Mouse (Mus musculus): ENCODE measurements at regions not wholly inside any gene's neighbourhood (a gene's known extent, or its start where the extent isn't known, plus 50 kb on each side); places are given as distances from the start of the nearest gene placed in this dataset.
A peak's percentile ranks its signal among the peaks of the same experiment; 100 is the strongest.

DNA sequence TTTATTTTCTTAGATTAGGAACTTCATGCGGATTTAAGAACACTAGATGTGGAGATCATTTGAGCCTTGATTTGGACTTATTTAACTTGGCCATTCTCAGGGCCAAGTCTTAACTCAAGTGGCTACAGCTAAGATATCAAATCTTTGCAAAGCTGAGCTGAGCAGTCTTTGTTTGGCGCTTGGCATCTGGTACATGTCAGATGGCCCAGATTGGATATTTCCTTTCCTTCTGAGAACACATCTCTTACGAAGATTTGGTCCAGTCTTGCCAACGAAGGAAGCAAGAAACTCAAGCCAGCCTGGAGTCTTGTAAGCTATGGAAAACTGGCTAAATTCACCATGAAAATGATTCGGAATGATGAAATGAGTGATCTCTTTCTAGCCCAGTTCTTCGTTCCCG is 59.1 kb upstream of the Cdc42ep3 start:
- no peak for DNase-seq (ENCODE audit: low spot score)

DNA sequence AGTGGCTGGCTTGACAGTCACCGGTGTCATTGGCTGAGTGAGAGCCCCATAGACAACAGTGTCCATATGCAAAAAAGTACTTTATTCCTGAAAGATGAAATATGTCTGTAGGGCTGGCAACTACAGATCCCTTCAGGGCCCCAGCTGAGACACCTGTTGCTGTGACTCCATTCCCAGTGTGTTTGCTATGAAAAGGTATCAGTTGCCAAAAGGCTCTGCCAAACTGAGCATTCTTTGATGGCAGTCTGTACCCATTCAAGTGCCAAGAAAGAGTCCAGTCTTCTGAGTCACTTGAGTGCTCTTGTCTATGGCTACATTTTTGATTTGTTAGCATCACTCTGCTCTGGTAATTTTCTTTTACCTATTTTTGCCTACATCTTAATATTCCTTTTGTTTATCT is 63.1 kb upstream of the Cdc42ep3 start:
- DNase-seq (ENCODE audit: low spot score) = no peak

DNA sequence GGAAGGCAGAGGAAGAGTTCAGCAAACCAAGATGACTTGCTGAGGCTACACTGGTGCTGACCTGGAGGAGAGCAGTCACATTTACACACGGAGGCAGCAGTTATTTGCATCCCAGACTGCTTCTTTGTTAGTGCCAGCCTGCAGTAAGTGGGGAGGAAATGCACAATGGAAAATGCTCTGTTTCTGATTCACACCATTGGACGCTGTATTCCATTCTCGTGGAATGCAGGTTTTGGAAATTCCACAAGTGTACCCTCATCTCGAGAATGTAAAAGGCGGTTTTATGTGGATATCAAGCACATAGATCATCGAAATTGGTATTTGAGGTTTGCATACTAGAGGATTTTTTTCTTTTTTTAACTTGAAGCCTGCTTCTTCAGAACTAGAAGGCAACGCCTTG is 66.7 kb upstream of the Cdc42ep3 start:
- DNase-seq (ENCODE audit: low spot score) = no peak

DNA sequence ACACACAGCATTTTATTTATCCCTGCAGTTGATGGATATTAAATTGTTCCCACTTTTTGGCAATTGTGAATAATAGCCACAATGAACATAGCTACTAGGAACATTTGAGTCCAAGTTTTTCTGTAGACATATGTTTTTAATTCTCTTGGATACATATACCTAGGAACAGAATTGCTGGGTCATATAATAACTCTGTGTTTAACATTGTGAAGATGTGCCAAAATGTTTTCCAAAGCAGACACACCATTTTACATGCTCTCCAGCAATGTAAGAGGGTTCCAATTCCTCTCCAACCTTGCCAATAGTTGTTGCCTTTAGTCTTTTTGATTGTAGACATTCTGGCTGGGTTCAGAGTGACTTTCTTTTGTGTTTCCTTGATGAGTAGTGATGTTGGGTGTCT is 84.3 kb upstream of the Cdc42ep3 start:
- DNase-seq (ENCODE audit: low spot score) = no peak

DNA sequence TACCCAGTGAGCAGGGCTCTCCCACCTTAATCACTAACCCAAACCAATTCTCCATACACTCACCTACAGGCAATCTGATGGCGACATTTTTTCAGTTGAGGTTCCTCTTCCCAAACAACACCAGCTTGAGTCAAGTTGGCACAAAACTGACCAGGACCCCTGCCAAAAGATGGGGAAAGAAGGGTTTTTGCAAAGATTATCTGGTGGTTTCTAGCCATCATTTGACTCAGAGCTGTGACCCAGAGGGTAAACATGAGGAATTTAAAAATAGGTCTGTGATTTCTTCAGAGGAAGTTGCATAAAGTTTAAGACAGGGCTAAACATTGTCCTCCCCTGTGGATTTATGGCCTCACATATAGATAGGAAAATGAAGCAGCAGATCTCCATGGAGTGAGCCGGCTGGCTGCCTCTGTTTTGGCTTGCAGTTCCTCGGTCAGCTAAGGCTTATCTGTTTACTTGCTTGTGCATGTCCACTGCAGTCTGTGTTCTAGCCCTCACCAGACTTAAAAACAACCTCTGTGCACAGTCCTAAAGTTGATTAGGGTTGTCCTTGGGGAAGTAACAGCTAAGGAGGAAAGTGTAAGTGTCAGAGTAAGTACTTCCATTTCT is 87.7 kb upstream of the Cdc42ep3 start:
- DNase-seq (ENCODE audit: low spot score) = peak; percentile 19

DNA sequence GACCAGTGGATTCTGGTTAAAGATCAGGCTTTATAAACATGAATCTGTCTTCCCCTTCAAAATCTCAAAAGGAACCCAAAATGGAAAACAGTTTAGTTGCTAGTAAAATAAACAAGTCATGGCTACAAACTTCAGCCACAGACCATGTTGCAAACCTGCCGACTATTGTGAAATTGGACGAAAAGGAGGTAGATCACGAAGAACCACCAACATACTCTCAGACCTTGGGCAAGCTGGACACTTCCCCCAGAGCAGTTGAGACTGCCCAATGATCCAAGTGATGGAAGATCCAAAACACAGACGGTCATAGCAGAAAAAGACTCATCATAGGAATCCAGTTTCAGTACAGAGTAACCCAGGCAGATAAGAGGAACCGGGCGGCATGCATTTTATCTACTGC is 92.3 kb upstream of the Cdc42ep3 start:
- DNase-seq (ENCODE audit: low spot score) = no peak

DNA sequence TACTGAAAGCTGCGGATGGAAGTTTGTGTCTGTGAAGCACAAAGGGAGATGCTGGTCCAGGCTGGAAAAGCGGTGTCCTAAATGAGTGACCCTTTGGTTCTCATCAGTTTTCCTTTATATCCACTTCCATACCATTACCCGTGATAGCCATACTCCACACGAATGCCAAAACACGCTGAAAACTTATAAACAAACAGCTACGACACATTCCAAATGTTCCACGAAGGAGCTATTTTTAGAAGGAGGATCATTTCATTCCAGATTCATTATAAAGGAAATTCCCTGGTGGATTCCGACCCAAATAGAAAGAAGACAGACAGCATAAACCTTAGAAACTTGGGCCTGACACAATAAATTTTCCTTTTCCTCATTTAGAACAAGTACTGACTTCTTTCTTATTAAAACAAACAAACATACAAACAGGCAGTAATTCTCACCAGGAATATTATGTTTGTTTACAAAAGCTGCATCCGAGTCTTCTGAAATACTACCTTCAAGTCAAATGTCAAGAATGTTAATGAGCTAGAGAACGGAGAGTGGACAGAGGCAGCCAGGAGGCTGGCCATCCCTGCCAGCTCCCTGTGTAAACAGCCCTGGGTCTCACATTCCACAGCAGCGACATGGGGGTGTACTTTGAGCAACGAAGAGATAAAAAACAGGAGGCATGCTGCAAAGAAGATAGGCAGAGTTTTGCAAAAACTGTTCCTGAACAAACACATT is 96.4 kb upstream of the Cdc42ep3 start:
- DNase-seq (ENCODE audit: low spot score) = no peak

DNA sequence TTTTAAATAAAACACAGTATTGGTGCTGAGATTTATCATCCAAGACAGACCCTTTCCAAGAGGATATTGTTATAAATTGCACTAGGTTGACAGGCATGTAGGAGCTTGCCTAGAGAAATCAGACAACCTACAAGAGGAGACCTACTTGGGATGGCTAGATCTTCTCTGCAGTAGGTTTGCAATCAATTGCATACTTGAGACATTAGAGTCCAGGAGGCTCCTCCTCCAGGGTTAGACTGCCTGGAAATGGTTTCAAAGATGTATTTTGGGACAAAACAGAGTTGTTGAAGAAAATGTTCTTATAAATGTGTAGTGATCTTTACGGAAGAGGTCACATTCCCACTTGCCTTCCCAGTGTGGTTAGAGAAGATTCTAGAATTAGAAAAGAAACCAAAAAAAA is 98.9 kb upstream of the Cdc42ep3 start:
- DNase-seq (ENCODE audit: low spot score) = no peak

DNA sequence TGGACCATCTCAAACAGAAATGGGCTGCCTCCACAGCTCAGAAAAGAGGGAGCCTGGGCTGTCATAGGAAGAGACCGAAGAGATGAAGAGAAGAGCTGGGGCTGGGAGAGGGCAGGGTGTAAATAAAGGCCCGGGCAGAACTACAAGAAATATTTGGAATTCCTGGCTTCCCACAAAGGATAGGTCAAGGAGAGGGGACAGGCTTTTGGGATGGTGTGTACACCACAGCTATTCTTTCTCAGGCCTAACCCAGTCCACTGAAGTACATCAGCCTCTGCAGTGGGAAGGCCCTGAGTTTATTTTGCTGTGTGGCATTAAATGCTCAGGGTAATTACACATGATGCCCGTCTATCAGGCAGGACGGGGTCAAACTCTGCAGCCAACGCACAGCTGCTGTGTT is 99.6 kb upstream of the Cdc42ep3 start:
- DNase-seq (ENCODE audit: low spot score) = no peak

DNA sequence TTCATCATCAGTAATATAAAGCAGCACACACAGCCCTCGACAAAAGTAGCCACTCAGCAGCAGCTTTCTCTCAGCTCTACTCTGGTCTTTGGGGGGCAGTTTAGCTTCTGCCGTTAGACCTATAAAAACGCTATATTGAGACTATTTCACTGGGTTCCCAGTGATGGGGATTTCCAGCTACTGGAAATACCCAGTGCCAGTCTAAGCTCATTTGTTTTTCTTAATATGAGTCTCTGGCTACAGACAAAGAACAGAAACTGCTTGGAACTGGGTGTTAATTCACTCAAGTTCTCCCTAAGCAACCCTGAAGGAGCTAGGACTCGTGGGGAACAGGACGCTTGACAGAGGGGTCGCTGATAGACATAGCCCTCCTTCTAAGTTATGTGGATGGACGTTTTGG is 100.3 kb upstream of the Cdc42ep3 start:
- no peak for DNase-seq (ENCODE audit: low spot score)

DNA sequence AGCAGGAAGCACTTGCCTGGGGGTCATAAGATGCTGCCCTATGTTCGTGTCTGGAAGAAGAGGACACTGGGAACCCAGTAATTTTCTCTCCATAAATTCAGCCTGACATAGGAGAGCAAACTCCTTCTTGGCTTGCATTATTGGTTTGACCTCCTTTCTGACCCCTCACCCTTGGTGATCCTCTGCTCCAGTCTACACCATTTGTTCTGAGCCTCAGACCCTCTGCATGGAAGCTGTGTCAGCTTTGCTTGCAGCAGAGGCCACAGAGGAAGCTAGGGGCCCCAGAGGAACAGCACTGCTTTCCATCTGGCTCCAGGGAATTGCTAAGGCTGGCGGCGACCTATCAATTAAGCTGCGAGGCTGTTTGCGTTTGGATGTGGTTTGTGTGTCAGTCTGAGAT is 102.7 kb upstream of the Cdc42ep3 start:
- no peak for DNase-seq (ENCODE audit: low spot score)

DNA sequence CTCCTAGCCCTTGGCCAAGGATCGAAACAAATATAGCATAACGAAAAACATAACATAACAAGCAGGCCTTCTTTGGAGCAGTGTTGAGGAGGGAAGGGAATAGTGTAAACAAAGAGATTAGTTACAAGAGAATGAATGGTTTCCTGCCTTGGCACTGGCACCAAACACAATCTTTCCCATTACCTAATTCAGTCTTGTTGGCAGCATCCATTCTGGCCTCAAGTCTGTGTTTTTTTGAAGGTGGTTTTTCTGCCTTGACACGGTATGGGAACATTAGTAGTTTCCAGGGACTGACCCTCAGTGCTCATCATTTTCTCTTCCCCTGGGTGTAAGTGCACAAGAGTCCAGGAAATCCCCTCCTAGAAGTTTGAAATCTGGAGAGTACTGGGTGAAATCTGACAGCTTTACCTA is 106.8 kb upstream of the Cdc42ep3 start:
- DNase-seq (ENCODE audit: low spot score) = no peak

DNA sequence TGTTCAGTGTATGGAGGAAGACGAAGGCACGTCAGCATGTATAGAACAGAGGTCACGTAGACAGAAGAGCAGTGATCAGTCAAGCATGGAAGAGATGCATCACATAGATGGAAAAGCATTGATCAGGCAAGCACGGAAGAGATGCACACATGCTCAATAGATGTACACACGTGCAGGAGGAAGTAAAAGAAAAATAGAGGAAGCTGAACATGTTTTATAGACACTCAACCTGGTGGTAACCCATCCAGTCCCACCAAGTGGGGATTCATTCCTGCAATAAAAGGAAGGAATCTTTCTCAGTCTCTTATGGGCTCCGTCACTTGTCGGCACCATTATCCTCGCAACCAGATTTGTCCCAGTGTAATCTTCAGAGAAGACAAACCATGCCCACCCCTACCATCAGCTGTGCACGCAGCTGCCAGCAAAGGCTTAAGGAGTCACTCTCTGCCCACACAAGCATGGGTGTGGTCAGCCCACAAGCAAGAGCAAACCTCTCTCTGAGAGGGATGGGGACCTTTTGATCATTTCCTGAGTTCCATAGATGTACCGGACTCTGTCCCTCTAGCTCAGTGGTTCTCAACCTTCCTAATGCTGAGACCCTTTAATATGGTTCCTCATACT is 108.3 kb upstream of the Cdc42ep3 start:
- no peak for DNase-seq (ENCODE audit: low spot score)

DNA sequence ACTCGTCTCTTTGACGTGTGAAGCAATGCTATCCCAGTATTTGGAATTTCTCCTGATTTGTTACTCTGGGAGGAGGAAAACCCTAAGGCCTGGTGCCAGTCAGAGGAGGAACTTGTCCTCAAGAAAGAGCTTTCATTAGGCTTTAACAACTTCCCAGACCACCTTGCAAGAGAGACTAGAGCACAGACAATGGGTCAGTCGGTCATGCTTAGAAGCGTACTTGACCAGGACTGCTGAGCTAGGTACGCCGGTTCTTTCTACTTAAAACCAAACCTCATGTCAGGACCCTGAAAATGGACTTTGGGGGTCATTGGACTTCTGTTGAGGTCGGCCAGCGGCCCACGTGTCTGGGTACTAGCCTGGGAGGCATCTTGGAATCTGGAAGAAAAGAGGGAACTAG is 110.8 kb upstream of the Cdc42ep3 start:
- no peak for DNase-seq (ENCODE audit: low spot score)

DNA sequence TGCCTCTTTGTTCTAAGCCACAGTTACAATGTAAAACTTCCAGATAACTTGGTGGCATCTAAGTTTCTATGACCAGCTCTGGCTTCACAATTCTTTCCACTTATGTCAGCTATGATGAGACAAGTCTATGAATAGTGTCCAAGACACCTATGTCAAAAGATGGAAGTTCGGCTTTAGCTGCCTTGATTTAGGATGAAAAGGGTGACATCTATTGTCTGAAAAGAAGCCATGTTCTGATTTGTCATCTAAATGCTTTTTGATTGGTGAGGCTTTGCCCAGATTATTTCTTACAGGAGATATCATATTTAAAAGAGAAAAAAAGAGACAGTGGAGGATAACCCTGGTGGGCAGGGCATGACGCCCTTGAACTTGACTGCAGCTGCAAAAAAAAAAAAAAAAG is 116.7 kb upstream of the Cdc42ep3 start:
- no peak for DNase-seq (ENCODE audit: low spot score)

DNA sequence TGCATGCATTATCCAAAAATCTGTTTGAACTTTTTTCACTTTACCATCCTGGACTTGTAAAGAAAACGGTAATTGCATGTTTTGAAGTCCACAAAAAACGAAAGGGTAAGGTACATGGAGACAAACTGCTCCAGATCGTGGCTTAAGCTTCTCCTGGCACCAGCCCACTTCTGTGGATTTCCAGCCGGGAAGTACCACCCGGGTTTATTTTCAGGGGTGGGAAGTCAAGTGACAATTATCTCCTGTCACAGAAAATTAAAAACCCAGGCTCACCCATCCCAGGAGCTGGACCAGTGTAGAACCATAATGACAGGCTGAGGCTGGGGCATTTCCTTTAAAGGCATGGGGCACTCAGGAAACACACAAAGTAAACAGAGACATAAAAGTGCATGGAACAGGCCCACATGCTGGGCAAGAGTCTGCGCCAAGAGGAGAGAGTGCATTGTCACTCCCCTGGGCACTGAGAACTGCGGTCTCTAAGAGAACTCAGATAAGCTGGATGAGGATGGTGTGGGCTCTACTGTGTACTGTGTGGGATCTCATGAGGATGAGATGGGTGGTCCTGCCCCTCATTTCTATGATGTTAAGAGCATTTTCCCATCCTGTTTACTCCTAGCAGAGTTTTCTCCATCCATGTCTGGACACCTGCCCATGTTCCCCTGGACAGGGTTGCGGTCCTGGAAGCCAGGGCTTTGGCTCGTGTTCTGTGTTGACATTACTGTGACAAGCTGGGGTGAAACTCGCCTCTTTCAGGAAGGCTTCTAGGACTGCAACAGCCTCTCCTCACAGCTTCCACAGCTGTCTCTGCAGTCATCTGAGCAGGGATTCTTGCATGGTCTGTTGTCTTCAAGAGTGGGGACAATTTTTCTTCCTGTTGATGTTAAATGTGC is 117.5 kb upstream of the Cdc42ep3 start:
- DNase-seq (ENCODE audit: low spot score) = peak; percentile 20

DNA sequence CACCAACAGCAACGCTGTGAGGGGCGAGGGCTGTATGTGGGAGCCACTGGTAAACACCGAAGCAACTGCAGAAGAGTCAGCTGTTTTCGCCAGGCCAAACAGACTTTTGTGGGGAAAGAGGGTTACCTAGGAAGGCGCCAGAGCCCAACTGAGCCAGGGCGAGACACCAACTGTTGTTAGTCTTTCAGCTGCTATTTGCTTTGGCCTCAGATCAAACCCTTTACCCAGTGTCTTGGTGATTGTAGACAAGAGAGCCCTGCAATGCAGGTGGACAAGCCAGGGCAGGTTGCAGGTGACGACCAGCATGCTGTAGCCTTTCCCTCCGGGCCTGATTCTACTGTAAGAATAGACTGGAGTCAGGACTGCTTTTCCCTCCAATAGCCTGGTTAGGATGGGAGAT is 121.8 kb upstream of the Cdc42ep3 start:
- no peak for DNase-seq (ENCODE audit: low spot score)

DNA sequence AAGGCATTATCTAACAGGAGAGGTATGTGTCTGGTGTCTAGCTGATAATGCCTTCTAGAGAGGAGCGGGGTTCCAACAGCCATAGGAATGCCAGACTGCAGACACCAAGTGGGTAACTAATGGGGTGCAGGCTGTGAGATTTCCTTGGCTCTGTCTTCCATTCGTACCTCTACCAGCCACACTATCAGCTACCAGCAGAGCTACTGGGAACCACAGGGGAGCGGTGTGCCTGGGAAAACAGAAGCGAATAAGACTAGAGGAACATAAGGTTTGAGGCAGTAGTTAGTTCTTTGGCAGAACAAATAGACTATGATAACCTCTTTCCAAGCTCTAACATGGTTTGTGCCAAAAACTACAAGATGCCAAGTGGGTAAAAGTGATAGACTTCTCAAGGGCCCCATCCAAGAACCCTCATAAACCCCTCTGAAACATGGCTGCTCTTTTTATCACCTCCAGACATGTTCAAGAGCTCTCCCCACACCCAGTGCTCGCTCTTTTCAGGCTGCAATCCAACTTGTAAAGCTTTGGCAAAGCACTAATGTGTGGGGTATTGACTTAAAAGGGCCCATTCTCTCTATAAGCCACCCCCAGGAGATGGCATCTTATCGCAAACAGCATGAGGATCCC is 126.3 kb upstream of the Cdc42ep3 start:
- no peak for DNase-seq (ENCODE audit: low spot score)

DNA sequence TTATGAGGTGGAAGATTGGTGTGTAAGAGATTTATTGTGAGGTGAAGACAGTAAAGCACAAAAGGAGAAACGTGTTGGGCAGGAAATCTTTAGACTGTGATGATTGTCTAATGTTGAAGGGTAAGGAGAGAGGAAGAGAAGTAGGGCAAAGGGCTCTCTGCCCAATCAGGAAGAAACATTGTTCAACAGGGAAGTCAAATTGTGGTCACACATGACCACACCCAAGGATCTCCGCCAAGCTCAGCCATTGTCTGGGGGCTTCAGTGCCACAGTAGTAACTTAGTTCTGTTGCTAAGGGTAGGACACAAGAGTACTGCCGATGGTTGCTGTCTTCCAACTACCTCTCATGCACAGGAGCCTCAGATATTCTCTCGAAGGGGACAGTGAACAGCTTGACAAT is 127.0 kb upstream of the Cdc42ep3 start:
- no peak for DNase-seq (ENCODE audit: low spot score)

DNA sequence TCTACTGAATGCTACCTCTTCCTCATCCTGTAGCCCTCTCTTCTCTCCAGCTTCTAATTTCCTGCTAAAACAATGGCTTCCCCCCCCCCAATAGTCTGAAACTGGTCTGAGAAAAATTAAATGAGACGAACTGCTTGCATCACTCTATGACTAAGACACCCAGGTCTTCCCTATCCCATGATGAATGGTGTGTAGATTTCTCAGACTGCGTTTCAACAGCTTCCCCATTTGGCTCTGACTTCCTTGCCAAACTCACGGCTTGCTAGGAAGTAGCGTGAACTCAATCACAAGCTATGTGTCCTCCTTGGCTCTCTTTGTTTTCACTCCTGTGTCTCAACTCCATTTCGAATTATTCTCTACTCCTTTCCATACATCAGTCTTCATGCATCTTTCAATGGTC is 126.4 kb upstream of the Rmdn2 start:
- no peak for DNase-seq (ENCODE audit: low spot score)

DNA sequence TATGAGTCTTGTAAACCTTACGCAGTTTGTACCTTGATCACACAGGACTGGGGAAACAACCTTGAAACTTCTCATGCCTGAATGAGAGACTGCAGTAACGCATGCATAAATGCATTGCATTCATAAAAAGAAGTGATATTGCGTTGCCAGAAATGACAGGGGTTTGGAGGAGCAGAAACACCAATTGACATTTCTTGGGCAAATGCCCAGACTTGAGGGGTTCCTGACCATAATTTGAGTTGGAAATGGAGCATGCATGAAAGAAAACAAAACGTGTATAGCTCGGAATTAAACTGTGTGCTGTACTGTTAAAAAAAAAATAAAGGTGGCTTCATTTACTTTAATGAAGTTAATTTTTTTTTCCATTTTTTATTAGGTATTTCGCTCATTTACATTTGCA is 122.4 kb upstream of the Rmdn2 start:
- DNase-seq (ENCODE audit: low spot score) = no peak

DNA sequence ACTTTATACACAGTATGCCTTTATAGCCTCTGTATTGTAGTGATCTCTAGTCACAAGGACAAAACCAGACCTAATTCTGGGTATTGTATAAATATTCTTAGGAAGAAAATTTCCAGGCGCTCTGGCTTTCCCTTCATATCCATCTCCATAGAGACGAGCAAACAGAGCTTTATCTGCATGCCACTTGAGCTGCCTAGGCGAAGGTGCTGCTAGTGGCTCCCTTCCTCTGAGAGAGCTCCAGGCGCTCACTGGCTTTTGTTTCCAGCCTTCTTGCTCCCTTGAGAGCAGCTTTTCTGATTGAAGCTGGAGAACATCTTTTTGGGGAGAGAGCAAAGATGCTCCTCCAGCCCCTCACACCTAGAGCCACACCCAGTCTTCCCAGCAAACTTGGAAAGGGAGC is 114.0 kb upstream of the Rmdn2 start:
- no peak for DNase-seq (ENCODE audit: low spot score)
